Mouse (Mus musculus) olfactory bulb, adult 2 months (tissue): Measurements from ENCODE around the gene Zdhhc14.

Source experiments
- CTCF ChIP-seq: fragments of 200-500 bp; IDR thresholded peaks from 2 replicates; pipeline ENCODE4 v1.5.1; 2012; ENCODE audit warnings: low read depth, mild to moderate bottlenecking, low read length, moderate library complexity; ENCODE audit not compliant: insufficient read depth
- POLR2A ChIP-seq: fragments of 200-500 bp; IDR thresholded peaks from 2 replicates; pipeline ENCODE4 v1.6.1; 2012; ENCODE audit warnings: mild to moderate bottlenecking, low read depth, low read length, moderate library complexity; ENCODE audit not compliant: insufficient read depth

GRCm38 (mm10) chr17:5467177-5467576 lies 25.2 kb upstream of the Zdhhc14 start:
- TF ChIP-seq CTCF (no peak), POLR2A (no peak)
